Mouse (Mus musculus) hindbrain, embryonic 14.5 days (tissue): Measurements from ENCODE around the gene Sbsn. TPM values are rescaled to one million over a fixed set of nuclear protein-coding genes. Genes with fewer than 3 reads are reported as not detected.

Experiments used
- ATAC-seq: fragments of 200-750 bp; cut with Nextera tagmentation; 2 replicates; pipeline ENCODE4 v1.8.0; 2017; ENCODE audit warnings: moderate number of reproducible peaks, mild to moderate bottlenecking, moderate TSS enrichment, moderate library complexity; ENCODE audit not compliant: low FRiP score
- DNase-seq: peaks from one replicate; pipeline ENCODE4 v3.0.0-alpha.2; 2015; ENCODE audit warnings: low spot score
- H3K27ac ChIP-seq: fragments of 300-500 bp; sonication (generic); 2 replicates; pipeline ENCODE4 v1.5.1; 2014; ENCODE audit warnings: mild to moderate bottlenecking, moderate library complexity
- H3K27me3 ChIP-seq: fragments of 300-500 bp; sonication (generic); 2 replicates; pipeline ENCODE4 v1.6.1; 2014; ENCODE audit warnings: mild to moderate bottlenecking, low read length, mixed read lengths; ENCODE audit not compliant: control insufficient read depth, insufficient read depth
- H3K36me3 ChIP-seq: fragments of 300-500 bp; sonication (generic); replicated peaks from 2 replicates; pipeline ENCODE4 v1.6.1; 2014; ENCODE audit not compliant: control insufficient read depth, insufficient read depth
- H3K4me1 ChIP-seq: fragments of 300-500 bp; sonication (generic); replicated peaks from 2 replicates; pipeline ENCODE4 v1.6.1; 2014; ENCODE audit warnings: antibody characterized with exemption, low read length, mixed read lengths; ENCODE audit not compliant: control insufficient read depth, insufficient read depth
- H3K4me2 ChIP-seq: fragments of 300-500 bp; sonication (generic); replicated peaks from 2 replicates; pipeline ENCODE4 v1.6.1; 2014; ENCODE audit warnings: mild to moderate bottlenecking, moderate library complexity
- H3K4me3 ChIP-seq: fragments of 300-500 bp; sonication (generic); replicated peaks from 2 replicates; pipeline ENCODE4 v1.5.1; 2014; ENCODE audit warnings: mild to moderate bottlenecking, low read length
- H3K9ac ChIP-seq: fragments of 300-500 bp; sonication (generic); 2 replicates; pipeline ENCODE4 v1.6.1; 2014
- H3K9me3 ChIP-seq: fragments of 300-500 bp; sonication (generic); 2 replicates; pipeline ENCODE4 v1.6.1; 2016; ENCODE audit warnings: low read length; ENCODE audit not compliant: control insufficient read depth
- WGBS: fragments of 180-500 bp; shearing (Covaris S2); extraction: QIAGEN DNeasy Blood & Tissue Kit; methylation state at CpG from one replicate; pipeline ENCODE4 v1.1.7; 2014; 5-methylcytosine and 5-hydroxymethylcytosine counted together
- polyA plus RNA-seq: library from polyadenylated mRNA; unstranded; fragments of >200 nt; fragmentation: Nextera tagmentation; extraction: Ambion mirVana; gene quantifications from 2 replicates; pipeline ENCODE4 v1.2.1, GENCODE M21; 2014

The Sbsn gene
- polyA plus RNA-seq, 1 experiment from 2014 or later, result 2.1 TPM

DNA sequence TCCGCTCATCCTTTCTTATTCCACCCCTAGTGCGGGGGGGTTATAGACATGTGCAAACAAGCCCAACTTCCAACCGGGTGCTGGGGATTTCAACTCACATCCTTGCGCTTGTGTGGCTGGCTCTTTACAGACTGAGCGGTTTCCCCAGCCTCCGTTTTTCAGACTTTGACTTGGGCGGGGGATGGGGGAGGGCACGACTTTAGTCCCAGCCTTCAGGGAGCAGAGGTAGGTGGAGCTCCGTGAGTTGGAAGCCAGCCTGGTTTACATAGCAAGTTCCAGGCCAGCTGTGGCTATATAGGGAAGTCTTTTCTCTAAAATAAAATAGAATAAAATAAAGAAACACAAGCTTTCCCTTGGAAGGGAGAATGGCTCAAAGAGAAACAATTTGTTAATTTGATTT, 40.6 kb downstream of the Sbsn start:
- H3K4me3 ChIP-seq, result no peak overlapping the region
- no peak overlapping the region for H3K27ac ChIP-seq
- DNase-seq (no peak), ATAC-seq (no peak)
- no peaks in the 10 kb centered on the region for H3K27me3 ChIP-seq
- no peaks in the 10 kb centered on the region for H3K36me3 ChIP-seq
- no peak overlapping the region for H3K9ac ChIP-seq
- H3K9me3 ChIP-seq, result no peaks in the 10 kb centered on the region
- 25% methylated on average over 9 of the region's 9 CpGs for WGBS
- no peaks in the 10 kb centered on the region for H3K4me1 ChIP-seq
- H3K4me2 ChIP-seq, result no peak overlapping the region

DNA sequence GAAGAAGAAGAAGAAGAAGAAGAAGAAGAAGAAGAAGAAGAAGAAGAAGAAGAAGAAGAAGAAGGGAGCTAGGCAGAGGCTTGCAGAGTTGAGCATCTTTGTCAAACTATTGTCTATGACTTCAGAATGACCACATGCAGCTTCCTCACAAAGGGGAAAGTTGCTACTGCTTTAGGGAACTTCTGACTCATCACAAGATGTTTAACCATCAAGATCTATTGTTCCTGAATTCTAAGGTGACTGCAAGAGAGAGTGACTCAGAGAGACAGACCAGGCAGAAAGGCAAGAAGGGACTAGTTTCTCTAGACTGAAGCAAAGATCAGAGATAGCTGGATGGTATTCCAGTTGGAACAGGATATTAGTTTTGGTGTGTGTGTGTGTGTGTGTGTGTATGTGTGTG, 43.6 kb downstream of the Sbsn start:
- Histone ChIP-seq H3K27ac (no peak overlapping the region), H3K36me3 (no peaks in the 10 kb centered on the region), H3K4me1 (no peaks in the 10 kb centered on the region), H3K4me3 (no peak overlapping the region), H3K4me2 (no peak overlapping the region), H3K27me3 (no peaks in the 10 kb centered on the region), H3K9me3 (peaks cover 5% of the 10 kb centered on the region; the same call in 1 of the 2 replicates), H3K9ac (no peak overlapping the region)
- no peak for DNase-seq
- ATAC-seq, result no peak

DNA sequence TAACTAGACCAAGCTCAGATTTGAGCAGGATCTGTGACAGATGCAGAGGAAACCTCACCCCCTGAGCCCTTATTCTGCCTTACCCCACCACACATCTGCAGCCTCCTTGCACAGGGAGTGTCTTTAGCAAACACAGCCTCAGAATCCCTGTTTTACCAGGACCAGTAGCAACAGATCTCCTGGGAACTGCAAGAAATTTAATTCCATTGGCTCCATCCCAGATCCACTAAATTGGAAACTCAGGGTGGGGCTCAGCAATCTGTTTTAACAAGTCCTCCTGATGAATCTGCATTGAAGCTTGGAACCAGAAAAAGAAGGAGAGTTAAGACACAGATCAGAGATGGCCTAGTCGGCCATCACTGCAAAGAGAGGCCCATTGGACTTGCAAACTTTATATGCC, 45.5 kb downstream of the Sbsn start:
- H3K27me3 ChIP-seq, result no peaks in the 10 kb centered on the region
- H3K4me2 ChIP-seq, result no peak overlapping the region
- H3K9me3 ChIP-seq, result peaks cover 12% of the 10 kb centered on the region; the same call in 1 of the 2 replicates
- no peak overlapping the region for H3K27ac ChIP-seq
- ATAC-seq, result no peak
- H3K9ac ChIP-seq, result no peak overlapping the region
- H3K36me3 ChIP-seq, result no peaks in the 10 kb centered on the region
- no peaks in the 10 kb centered on the region for H3K4me1 ChIP-seq
- H3K4me3 ChIP-seq, result no peak overlapping the region
- WGBS, result 80% methylated on average over 1 of the region's 1 CpGs
- DNase-seq, result no peak

DNA sequence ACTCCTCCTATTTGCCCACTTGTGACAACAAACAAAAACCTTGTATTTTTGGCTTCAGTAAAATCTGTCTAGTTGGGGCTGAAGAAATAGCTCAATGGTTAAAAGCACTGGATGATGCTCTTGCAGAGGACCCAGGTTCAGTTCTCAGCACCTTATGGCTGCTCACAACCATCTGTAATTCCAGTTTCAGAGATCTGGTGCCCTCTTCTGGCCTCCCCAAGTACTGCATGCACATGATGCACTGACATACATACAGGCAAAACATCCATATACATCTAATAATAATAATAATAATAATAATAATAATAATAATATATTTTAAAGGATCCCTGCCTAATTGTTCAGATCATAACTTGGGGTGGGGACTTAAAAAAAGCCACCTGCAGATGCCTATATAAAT, 49.4 kb downstream of the Sbsn start:
- Histone ChIP-seq H3K4me3 (no peak overlapping the region), H3K27me3 (no peaks in the 10 kb centered on the region), H3K9ac (no peak overlapping the region), H3K9me3 (peaks cover 12% of the 10 kb centered on the region), H3K4me1 (no peaks in the 10 kb centered on the region), H3K4me2 (no peak overlapping the region), H3K27ac (no peak overlapping the region), H3K36me3 (no peaks in the 10 kb centered on the region)
- DNase-seq (no peak), ATAC-seq (no peak)

DNA sequence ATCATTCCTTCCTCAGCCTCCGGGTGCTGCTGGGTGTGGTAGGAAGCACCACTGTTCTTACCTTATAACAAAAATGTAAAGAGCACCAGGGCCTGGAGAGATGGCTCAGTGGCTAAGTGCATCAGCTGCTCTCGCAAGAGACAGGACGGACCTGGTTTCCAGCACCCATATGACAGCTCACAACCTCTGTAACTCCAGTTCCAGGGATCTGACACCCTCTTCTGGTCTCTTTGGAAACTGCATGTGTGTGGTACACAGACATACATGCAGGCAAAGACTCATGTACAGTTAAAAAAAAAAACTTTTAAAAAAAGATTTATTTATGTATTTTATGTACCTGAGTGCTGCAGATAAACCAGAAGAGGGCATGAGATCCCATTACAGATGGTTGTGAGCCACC, 52.0 kb downstream of the Sbsn start:
- no peaks in the 10 kb centered on the region for H3K27me3 ChIP-seq
- H3K4me2 ChIP-seq, result no peak overlapping the region
- 95% methylated on average over 3 of the region's 3 CpGs for WGBS
- no peak overlapping the region for H3K9ac ChIP-seq
- peaks cover 12% of the 10 kb centered on the region for H3K9me3 ChIP-seq
- H3K4me1 ChIP-seq, result no peaks in the 10 kb centered on the region
- ATAC-seq (no peak), DNase-seq (no peak)
- no peaks in the 10 kb centered on the region for H3K36me3 ChIP-seq
- no peak overlapping the region for H3K4me3 ChIP-seq
- no peak overlapping the region for H3K27ac ChIP-seq

DNA sequence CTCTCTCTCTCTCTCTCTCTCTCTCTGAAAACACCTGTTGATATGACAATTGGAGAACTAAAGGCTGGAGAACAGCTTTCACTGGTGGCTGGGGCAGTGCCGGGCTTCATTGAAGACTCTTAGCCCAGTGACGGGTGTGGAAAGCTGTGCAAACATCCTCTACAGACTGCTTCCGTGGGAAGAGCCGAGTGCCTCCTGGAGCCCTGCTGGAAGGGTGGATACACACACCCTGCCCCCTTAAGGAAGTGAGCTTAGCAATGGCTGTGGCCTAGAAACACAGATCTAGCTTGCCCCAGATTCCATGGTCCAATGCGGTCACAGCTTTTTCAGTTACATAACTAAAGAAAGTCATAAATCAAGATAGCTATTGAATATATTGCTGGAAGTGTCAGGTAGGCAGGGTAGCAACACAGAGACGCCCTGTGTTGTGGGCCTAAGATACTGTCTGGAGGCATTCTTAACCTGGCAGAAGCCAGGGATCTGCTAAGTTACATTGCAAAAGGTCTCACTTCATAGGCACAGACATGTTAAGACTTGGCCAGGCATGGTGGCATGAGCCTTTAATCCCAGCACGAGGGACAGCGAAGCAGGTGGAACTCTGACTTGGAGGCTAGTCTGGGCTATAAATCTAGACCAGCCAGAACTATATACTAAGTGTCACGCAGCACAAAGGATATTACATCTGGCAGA, 52.9 kb downstream of the Sbsn start:
- H3K4me2 ChIP-seq, result no peak overlapping the region
- 88% methylated on average over 9 of the region's 9 CpGs for WGBS
- no peaks in the 10 kb centered on the region for H3K4me1 ChIP-seq
- DNase-seq (no peak), ATAC-seq (no peak)
- peaks cover 12% of the 10 kb centered on the region for H3K9me3 ChIP-seq
- H3K27me3 ChIP-seq, result no peaks in the 10 kb centered on the region
- no peak overlapping the region for H3K27ac ChIP-seq
- H3K4me3 ChIP-seq, result no peak overlapping the region
- no peak overlapping the region for H3K9ac ChIP-seq
- no peaks in the 10 kb centered on the region for H3K36me3 ChIP-seq

Other genes with a start within 250 kb of the Sbsn start
- 112 TPM in 2 replicates for gene Arhgap33, start 216.4 kb upstream of the Sbsn start, polyA plus RNA-seq
- 9.3 and 12.6 TPM in 2 replicates for gene Hspb6, start 199.3 kb upstream of the Sbsn start, polyA plus RNA-seq
- gene Proser3, start 199.2 kb upstream of the Sbsn start, polyA plus RNA-seq, result 10.4 and 11.0 TPM in 2 replicates
- 49.2 and 49.4 TPM in 2 replicates for gene Lin37, start 191.6 kb upstream of the Sbsn start, polyA plus RNA-seq
- gene U2af1l4, start 188.2 kb upstream of the Sbsn start, polyA plus RNA-seq, result 88.7 and 105 TPM in 2 replicates
- 6.5 and 9.2 TPM in 2 replicates for gene Gm49396, start 188.1 kb upstream of the Sbsn start, polyA plus RNA-seq
- gene Psenen, start 187.8 kb upstream of the Sbsn start, polyA plus RNA-seq, result 109 and 118 TPM in 2 replicates
- gene Igflr1, start 186.0 kb upstream of the Sbsn start, polyA plus RNA-seq, result 2.2 and 3.1 TPM in 2 replicates
- gene Kmt2b, start 162.7 kb upstream of the Sbsn start, polyA plus RNA-seq, result 11.4 and 12.9 TPM in 2 replicates
- 0.35 and 0.42 TPM in 2 replicates for gene Zbtb32, start 152.6 kb upstream of the Sbsn start, polyA plus RNA-seq
- gene Upk1a, start 138.6 kb upstream of the Sbsn start, polyA plus RNA-seq, result 0.43 and 0.76 TPM in 2 replicates
- 1,184 and 1,299 TPM in 2 replicates for gene Cox6b1, start 125.3 kb upstream of the Sbsn start, polyA plus RNA-seq
- gene Etv2, start 115.6 kb upstream of the Sbsn start, polyA plus RNA-seq, result 0.19 TPM in 1 of 2 replicates, not detected in the other
- gene Rbm42, start 101.2 kb upstream of the Sbsn start, polyA plus RNA-seq, result 115 and 118 TPM in 2 replicates
- 20.0 and 20.6 TPM in 2 replicates for gene Haus5, start 86.5 kb upstream of the Sbsn start, polyA plus RNA-seq
- not detected in 2 replicates for gene Pmis2, start 79.9 kb upstream of the Sbsn start, polyA plus RNA-seq
- gene 2200002J24Rik, start 52.5 kb upstream of the Sbsn start, polyA plus RNA-seq, result not detected in 2 replicates
- gene Atp4a, start 39.3 kb upstream of the Sbsn start, polyA plus RNA-seq, result 2.0 and 2.1 TPM in 2 replicates
- 281 and 319 TPM in 2 replicates for gene Tmem147, start 21.9 kb upstream of the Sbsn start, polyA plus RNA-seq
- gene Gapdhs, start 7.8 kb upstream of the Sbsn start, polyA plus RNA-seq, result 0.14 and 1.3 TPM in 2 replicates
- 2.2 and 2.4 TPM in 2 replicates for gene Dmkn, start 12.3 kb downstream of the Sbsn start, polyA plus RNA-seq
- gene Krtdap, start 36.4 kb downstream of the Sbsn start, polyA plus RNA-seq, result not detected in 2 replicates
- gene Ffar2, start 72.3 kb downstream of the Sbsn start, polyA plus RNA-seq, result 0.22 TPM in 1 of 2 replicates, not detected in the other
- not detected in 2 replicates for gene Ffar3, start 104.7 kb downstream of the Sbsn start, polyA plus RNA-seq
- gene Ffar1, start 110.1 kb downstream of the Sbsn start, polyA plus RNA-seq, result not detected in 2 replicates
- 0.17 TPM in 1 of 2 replicates, not detected in the other for gene Cd22, start 128.9 kb downstream of the Sbsn start, polyA plus RNA-seq
- 3.4 and 4.3 TPM in 2 replicates for gene Mag, start 163.4 kb downstream of the Sbsn start, polyA plus RNA-seq
- gene Hamp2, start 173.2 kb downstream of the Sbsn start, polyA plus RNA-seq, result not detected in 2 replicates
- gene Hamp, start 192.6 kb downstream of the Sbsn start, polyA plus RNA-seq, result not detected in 2 replicates
- 24.9 and 26.5 TPM in 2 replicates for gene Usf2, start 205.3 kb downstream of the Sbsn start, polyA plus RNA-seq
- 19.6 and 21.7 TPM in 2 replicates for gene Lsr, start 222.0 kb downstream of the Sbsn start, polyA plus RNA-seq
- 0.22 and 1.0 TPM in 2 replicates for gene Fam187b, start 222.3 kb downstream of the Sbsn start, polyA plus RNA-seq